Mouse (Mus musculus) megakaryocyte, embryonic 14.5 days (primary cell): ENCODE measurements at regions not wholly inside any gene's neighbourhood (a gene's known extent, or its start where the extent isn't known, plus 50 kb on each side); places are given as distances from the start of the nearest gene placed in this dataset.

Experiments used
- FLI1 ChIP-seq: IDR thresholded peaks from 2 replicates; pipeline ENCODE4 v1.6.1; 2012; ENCODE audit warnings: low read length, inconsistent platforms, mixed read lengths
- GATA1 ChIP-seq: IDR thresholded peaks from 3 replicates; pipeline ENCODE4 v1.6.1; 2012; ENCODE audit warnings: mixed read lengths, low read length, inconsistent platforms, borderline replicate concordance

GRCm38 (mm10) chr16:77687056-77687839 lies 85.4 kb upstream of the Gm11146 start:
- TF ChIP-seq GATA1 (no peak), FLI1 (no peak)
